Mouse (Mus musculus): ENCODE data around the gene Tmem53. TPM values are rescaled to one million over a fixed set of nuclear protein-coding genes. Genes with fewer than 3 reads are reported as not detected.
A peak's percentile ranks its signal among the peaks of the same experiment; 100 is the strongest.

Gene Tmem53
- polyA plus RNA-seq, 1 experiment from 2014 or later = 10.4 TPM

DNA sequence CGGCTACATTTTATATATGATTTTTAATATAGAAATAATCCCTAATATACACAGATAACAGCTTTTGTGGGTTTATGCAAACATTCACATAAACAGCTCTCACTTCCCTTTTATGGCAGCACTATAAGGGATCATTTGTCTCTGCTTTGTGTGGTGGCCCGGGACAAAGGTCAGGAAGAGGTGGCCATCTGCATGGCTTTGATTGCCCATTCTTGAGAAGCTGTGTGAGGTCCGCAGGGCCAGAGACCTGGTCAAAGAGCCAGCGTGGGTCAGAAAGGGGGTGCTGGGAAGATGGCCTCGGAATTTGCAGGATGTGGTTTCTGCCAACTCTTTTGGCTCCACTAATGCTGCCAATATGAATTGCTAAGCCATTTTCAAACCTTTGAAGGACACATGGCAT, 28.8 kb upstream of the Tmem53 start:
- no peak overlapping the region for H3K4me3 ChIP-seq (replicated peaks)
- no peak for ATAC-seq
- no peak overlapping the region for H3K9ac ChIP-seq (replicated peaks)

DNA sequence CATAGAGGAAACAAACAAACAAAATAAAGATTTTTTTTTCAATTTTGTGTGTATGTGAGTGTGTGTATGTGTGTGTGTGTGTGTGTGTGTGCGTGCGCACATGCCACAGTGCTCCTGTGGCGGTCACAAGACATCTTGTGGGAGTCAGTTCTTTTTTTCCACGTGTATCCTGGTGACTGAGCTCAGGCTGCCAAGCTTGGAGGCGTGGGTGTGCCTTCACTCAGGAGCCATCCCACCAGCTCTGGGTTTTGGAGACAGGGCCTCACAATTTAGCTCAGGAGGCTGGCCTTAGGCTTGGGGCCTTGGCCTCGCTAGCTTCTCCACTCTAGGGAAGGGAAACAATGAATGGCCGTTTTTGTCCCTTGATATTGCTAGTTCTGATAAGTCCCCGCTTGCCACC, 27.6 kb upstream of the Tmem53 start:
- Histone ChIP-seq H3K36me3 (no peaks in the 10 kb centered on the region), H3K4me3 (replicated peaks) (no peak overlapping the region), H3K9me3 (no peaks in the 10 kb centered on the region), H3K4me1 (replicated peaks) (no peaks in the 10 kb centered on the region), H3K27ac (no peak overlapping the region), H3K27me3 (no peaks in the 10 kb centered on the region), H3K9ac (replicated peaks) (no peak overlapping the region), H3K4me2 (replicated peaks) (no peak overlapping the region)
- WGBS = 79% methylated on average over 8 of the region's 8 CpGs
- no peak for ATAC-seq

More for the DNA sequence above, 28.8 kb upstream of the Tmem53 start:
- no peaks in the 10 kb centered on the region for H3K27me3 ChIP-seq
- H3K36me3 ChIP-seq = no peaks in the 10 kb centered on the region
- no peak overlapping the region for H3K4me2 ChIP-seq (replicated peaks)
- H3K4me1 ChIP-seq (replicated peaks) = no peaks in the 10 kb centered on the region
- no peak overlapping the region for H3K27ac ChIP-seq
- H3K9me3 ChIP-seq = no peaks in the 10 kb centered on the region
- 63% methylated on average over 5 of the region's 5 CpGs for WGBS

DNA sequence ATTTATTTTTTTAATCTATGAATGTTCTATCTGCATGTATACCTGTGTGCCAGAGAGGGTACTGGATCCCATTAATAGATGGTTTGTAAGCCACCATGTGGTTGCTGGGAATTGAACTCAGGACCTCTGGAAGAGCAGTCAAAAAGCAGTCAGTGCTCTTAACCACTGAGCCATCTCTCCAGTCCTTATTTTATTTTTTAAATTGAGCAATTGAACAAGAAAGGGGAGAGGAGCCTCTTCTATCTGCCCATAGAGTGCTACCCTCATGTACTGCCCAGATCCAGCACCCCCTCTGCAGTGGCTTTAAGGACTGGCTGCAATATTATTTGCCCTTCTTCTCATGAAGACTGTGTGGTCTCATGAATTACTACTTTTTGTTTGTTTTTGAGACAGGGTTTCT, 26.5 kb upstream of the Tmem53 start:
- no peaks in the 10 kb centered on the region for H3K4me1 ChIP-seq (replicated peaks)
- H3K4me3 ChIP-seq (replicated peaks) = no peak overlapping the region
- no peak overlapping the region for H3K27ac ChIP-seq
- no peak overlapping the region for H3K4me2 ChIP-seq (replicated peaks)
- H3K9ac ChIP-seq (replicated peaks) = no peak overlapping the region
- no peaks in the 10 kb centered on the region for H3K27me3 ChIP-seq
- no peaks in the 10 kb centered on the region for H3K9me3 ChIP-seq
- ATAC-seq = no peak
- no peaks in the 10 kb centered on the region for H3K36me3 ChIP-seq

DNA sequence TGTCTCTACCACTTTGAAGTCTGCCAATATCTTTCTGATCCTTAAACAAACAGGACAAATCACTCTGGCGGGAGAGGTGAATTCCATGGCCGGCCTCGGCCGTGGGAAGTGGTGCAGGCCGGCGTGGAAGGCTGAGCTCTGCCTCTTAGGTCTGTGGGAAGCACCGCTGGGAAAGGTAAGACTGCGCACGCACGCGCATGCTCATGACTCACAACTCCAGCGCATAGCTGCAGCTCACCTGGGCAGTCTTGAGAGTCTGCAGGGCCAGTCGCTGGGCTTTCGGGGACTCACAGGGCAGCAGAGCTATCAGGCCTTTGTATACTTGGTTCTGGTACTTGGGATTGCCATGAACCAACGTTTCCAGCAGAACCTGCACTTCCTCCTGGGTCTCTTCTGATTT, 22.2 kb upstream of the Tmem53 start:
- no peaks in the 10 kb centered on the region for H3K27me3 ChIP-seq
- H3K4me3 ChIP-seq (replicated peaks) = no peak overlapping the region
- no peaks in the 10 kb centered on the region for H3K4me1 ChIP-seq (replicated peaks)
- WGBS = 72% methylated on average over 15 of the region's 15 CpGs
- H3K4me2 ChIP-seq (replicated peaks) = no peak overlapping the region
- no peaks in the 10 kb centered on the region for H3K36me3 ChIP-seq
- no peaks in the 10 kb centered on the region for H3K9me3 ChIP-seq
- H3K27ac ChIP-seq = no peak overlapping the region
- ATAC-seq = no peak
- no peak overlapping the region for H3K9ac ChIP-seq (replicated peaks)

DNA sequence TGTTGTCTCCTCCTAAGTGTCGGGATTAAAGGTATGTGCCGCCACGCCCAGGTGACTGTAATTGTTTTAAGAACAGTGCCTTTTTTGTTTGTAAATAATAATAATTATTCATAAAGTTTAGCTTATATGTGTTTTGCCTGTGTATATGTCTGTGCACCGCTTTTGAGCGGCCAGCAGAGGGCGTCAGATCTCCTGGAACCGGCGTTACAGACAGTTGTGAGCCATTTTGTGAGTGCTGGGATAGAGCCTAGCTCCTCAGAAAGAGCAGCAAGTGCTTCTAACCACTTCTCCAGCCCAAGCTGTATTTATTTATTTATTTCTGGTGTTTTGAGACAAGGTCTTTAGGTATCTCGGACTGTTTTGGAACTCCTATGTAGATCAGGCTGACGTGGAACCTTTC, 21.4 kb upstream of the Tmem53 start:
- Histone ChIP-seq H3K36me3 (no peaks in the 10 kb centered on the region), H3K9ac (replicated peaks) (no peak overlapping the region), H3K4me3 (replicated peaks) (no peak overlapping the region), H3K9me3 (no peaks in the 10 kb centered on the region), H3K27ac (no peak overlapping the region), H3K27me3 (no peaks in the 10 kb centered on the region), H3K4me1 (replicated peaks) (no peaks in the 10 kb centered on the region), H3K4me2 (replicated peaks) (no peak overlapping the region)
- WGBS = 49% methylated on average over 10 of the region's 10 CpGs
- no peak for ATAC-seq

DNA sequence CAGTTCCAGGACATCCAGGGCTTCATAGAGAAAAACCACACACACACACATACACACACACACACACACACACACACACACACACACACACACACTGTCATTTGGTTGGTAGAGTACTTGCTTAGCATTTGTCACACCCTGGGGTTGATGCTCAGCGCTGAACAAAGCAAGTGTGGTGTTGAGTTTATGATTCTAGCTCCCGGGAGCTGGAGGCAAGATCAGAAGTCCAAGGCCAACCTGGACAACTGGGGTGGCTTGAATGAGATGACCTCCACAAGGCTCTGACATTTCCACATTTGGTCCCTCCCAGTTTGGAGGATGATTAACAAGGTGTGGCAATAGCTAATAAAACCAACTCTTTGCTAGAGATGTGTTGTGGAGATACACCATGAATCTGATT, 20.5 kb upstream of the Tmem53 start:
- Histone ChIP-seq H3K36me3 (no peaks in the 10 kb centered on the region), H3K9me3 (no peaks in the 10 kb centered on the region), H3K27ac (no peak overlapping the region), H3K4me2 (replicated peaks) (no peak overlapping the region), H3K9ac (replicated peaks) (no peak overlapping the region), H3K4me3 (replicated peaks) (no peak overlapping the region), H3K27me3 (no peaks in the 10 kb centered on the region), H3K4me1 (replicated peaks) (no peaks in the 10 kb centered on the region)
- WGBS = 88% methylated on average over 2 of the region's 2 CpGs
- no peak for ATAC-seq

DNA sequence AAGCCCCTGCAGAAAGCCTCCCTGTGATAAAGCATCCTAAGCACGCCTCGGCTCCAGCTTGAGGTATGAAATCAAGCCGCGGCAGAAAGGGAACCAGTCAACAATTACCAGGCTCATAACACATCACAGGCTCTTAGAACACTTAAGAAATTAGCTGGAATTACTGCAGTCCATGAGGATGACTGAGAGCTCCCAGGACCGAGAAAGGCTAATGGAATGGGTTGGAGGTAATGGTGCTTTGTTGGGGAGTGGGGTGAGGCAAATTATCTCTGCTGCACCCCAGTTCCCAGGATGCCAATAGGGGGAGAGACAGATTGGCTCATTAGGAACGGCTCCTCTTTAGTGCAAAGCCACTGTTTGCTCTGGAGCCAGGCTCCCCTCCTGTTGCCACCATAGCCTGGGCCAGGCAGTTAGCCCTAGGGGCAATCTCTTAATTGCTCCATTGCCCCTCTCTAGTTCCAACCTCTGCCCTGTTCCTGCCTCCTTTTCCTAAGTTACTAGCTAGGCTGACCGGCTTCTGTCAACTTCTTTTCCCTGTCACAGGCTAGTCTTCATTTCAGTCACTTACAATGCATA, 17.5 kb upstream of the Tmem53 start:
- 75% methylated on average over 7 of the region's 7 CpGs for WGBS

DNA sequence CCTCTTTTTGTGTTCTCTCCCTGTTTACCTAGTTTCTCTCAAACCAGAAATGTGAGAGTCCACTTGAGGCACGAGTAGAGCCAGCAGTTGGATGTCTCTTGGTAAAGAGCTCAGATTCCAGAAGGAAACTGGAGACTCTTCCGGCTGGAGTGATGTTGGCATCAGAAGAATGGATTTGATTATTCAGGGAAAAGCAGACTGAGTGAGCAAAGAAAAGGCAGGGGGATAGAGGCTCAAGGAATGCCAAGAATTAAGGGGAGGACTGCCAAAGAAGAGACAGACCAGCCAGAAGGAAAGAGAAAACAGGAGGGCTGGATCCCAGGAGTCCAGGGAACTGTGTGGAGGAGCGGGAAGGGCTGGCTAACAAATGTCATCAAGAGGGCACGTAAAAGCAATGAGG, 15.9 kb upstream of the Tmem53 start:
- H3K27ac ChIP-seq = no peak overlapping the region
- H3K36me3 ChIP-seq = no peaks in the 10 kb centered on the region
- no peaks in the 10 kb centered on the region for H3K9me3 ChIP-seq
- H3K27me3 ChIP-seq = no peaks in the 10 kb centered on the region
- no peak overlapping the region for H3K4me3 ChIP-seq (replicated peaks)
- H3K4me1 ChIP-seq (replicated peaks) = no peaks in the 10 kb centered on the region
- 68% methylated on average over 4 of the region's 4 CpGs for WGBS
- no peak for ATAC-seq
- H3K9ac ChIP-seq (replicated peaks) = no peak overlapping the region
- no peak overlapping the region for H3K4me2 ChIP-seq (replicated peaks)

More for the DNA sequence above, 17.5 kb upstream of the Tmem53 start:
- H3K4me3 ChIP-seq (replicated peaks) = no peak overlapping the region
- no peak overlapping the region for H3K4me2 ChIP-seq (replicated peaks)
- no peaks in the 10 kb centered on the region for H3K9me3 ChIP-seq
- H3K9ac ChIP-seq (replicated peaks) = no peak overlapping the region; the same call in 1 of the 2 replicates
- no peaks in the 10 kb centered on the region for H3K27me3 ChIP-seq
- H3K36me3 ChIP-seq = no peaks in the 10 kb centered on the region
- no peak for ATAC-seq
- H3K27ac ChIP-seq = no peak overlapping the region
- H3K4me1 ChIP-seq (replicated peaks) = no peaks in the 10 kb centered on the region

DNA sequence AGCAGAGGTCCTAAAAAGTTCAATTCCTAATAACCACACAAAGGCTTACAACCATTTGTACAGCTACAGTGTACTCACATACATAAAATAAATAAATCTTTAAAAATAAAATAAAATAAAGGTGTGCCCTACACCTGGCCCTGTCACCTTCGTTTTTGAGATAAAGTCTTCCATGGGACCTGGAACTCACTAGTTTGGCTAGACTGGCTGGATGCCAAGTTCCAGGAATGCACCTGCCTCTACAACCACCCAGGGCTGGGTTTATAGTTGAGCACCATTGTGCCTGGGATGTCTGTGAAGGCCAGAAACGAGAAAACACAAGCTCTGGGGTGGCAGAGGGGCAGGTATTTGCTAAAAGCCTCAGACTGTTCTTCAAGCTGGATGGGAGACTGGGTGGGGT, 12.6 kb upstream of the Tmem53 start:
- no peak for ATAC-seq
- Histone ChIP-seq H3K9ac (replicated peaks) (no peak overlapping the region), H3K9me3 (no peaks in the 10 kb centered on the region), H3K27ac (no peak overlapping the region), H3K4me2 (replicated peaks) (no peak overlapping the region), H3K4me3 (replicated peaks) (no peak overlapping the region), H3K27me3 (no peaks in the 10 kb centered on the region), H3K4me1 (replicated peaks) (no peaks in the 10 kb centered on the region), H3K36me3 (no peaks in the 10 kb centered on the region)
- WGBS = 59% methylated on average over 2 of the region's 2 CpGs

DNA sequence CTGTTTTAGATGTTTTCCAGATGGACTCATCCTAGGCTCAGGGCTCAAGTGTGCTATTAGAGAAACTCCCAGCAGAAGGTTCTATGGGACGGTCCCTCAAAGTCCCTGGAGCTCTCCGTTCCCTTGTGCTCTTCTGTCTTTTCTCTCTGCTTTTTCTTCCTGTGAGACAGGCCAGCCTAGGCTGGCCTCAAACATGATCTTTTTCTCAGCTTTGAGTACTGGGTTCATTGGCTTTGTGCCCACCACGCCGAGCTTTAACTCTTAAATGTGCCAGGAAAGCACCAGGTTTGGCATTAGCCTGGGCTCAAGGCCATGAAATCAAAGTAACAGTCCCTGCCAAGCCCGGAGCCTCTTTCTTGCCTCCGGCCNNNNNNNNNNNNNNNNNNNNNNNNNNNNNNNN, 10.9 kb upstream of the Tmem53 start:
- 80% methylated on average over 6 of the region's 6 CpGs for WGBS
- Histone ChIP-seq H3K27me3 (no peaks in the 10 kb centered on the region), H3K36me3 (no peaks in the 10 kb centered on the region), H3K9ac (replicated peaks) (no peak overlapping the region), H3K4me3 (replicated peaks) (no peak overlapping the region), H3K9me3 (no peaks in the 10 kb centered on the region), H3K27ac (no peak overlapping the region), H3K4me1 (replicated peaks) (no peaks in the 10 kb centered on the region), H3K4me2 (replicated peaks) (no peak overlapping the region)
- ATAC-seq = no peak

DNA sequence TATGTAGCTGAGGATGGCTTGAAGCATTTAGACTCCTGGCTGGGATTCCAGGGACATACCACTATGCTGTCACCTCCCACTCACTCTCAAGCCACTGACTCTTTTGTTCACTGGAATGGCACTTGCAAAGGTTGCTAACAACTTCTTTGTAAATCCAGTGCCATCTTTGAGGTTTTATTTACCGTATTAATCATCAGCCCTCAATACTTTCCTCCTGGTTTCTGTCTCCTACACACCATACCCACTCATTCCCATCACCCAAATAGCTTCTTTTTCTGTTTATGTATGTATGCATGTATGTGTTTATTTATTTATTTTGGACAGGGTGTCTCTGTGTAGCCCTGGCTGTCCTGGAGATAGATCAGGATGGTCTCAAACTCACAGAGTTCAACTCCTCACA, 769 bp upstream of the Tmem53 start:
- Histone ChIP-seq H3K27me3 (peaks cover 10% of the 10 kb centered on the region; the same call in 1 of the 2 replicates), H3K4me3 (replicated peaks) (no peak overlapping the region), H3K4me2 (replicated peaks) (peak overlapping the region; percentile 56; the same call in 1 of the 2 replicates), H3K27ac (no peak overlapping the region), H3K9me3 (no peaks in the 10 kb centered on the region), H3K36me3 (no peaks in the 10 kb centered on the region), H3K9ac (replicated peaks) (no peak overlapping the region), H3K4me1 (replicated peaks) (peaks cover 16% of the 10 kb centered on the region)
- no peak for ATAC-seq
- 74% methylated on average over 1 of the region's 1 CpGs for WGBS

DNA sequence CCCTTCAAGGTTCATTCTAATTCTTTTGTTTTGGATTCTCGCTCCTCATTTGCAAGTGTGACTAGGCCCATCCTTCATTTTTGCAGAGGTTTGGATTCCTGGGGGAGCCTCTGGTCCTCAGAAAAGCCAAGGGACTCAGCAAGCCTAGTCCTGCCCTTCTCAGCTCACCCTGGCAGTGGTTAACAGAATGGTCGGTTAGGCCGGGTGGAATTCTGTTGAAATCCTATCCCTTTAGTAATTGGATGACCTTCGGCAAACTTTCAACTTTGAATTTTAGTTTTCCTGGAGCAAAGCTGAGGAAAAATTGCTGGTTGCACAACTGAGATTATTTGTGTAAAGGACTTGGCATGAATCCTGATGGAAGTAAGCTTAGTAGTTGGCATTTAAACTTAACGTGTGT, 600 bp downstream of the Tmem53 start:
- 26% methylated on average over 5 of the region's 5 CpGs for WGBS
- peak; percentile 51 for ATAC-seq

DNA sequence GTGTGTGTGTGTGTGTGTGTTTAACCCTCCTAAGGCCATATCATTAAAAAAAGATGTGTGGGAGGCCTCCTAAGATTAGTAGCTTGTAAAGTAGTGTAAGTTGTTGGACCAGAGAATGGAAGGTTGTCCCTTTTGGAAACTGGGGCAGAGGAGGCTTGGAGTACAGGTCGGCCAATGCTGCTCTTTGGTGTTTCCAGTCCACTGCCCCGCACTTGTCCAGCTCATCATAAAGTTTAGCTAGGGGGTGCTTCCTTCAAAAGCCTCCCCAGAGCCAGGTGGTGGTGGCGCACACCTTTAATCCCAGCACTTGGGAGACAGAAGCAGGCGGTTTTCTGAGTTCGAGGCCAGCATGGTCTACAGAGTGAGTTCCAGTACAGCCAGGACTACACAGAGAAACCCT, 1.0 kb downstream of the Tmem53 start:
- H3K4me1 ChIP-seq (replicated peaks) = peaks cover 16% of the 10 kb centered on the region
- WGBS = 92% methylated on average over 5 of the region's 5 CpGs

More for the DNA sequence above, 600 bp downstream of the Tmem53 start:
- peak overlapping the region; percentile 66 for H3K9ac ChIP-seq (replicated peaks)
- H3K9me3 ChIP-seq = no peaks in the 10 kb centered on the region
- H3K27me3 ChIP-seq = peaks cover 10% of the 10 kb centered on the region; the same call in 1 of the 2 replicates
- no peaks in the 10 kb centered on the region for H3K36me3 ChIP-seq
- peaks cover 16% of the 10 kb centered on the region for H3K4me1 ChIP-seq (replicated peaks)
- H3K4me3 ChIP-seq (replicated peaks) = peak overlapping the region; percentile 63
- H3K4me2 ChIP-seq (replicated peaks) = peak overlapping the region; percentile 56
- H3K27ac ChIP-seq = peak overlapping the region; percentile 65

More for the DNA sequence above, 1.0 kb downstream of the Tmem53 start:
- ATAC-seq = no peak
- Histone ChIP-seq H3K36me3 (no peaks in the 10 kb centered on the region), H3K4me3 (replicated peaks) (peak overlapping the region; percentile 63), H3K9ac (replicated peaks) (no peak overlapping the region), H3K9me3 (no peaks in the 10 kb centered on the region), H3K27ac (no peak overlapping the region), H3K4me2 (replicated peaks) (peak overlapping the region; percentile 56), H3K27me3 (peaks cover 10% of the 10 kb centered on the region; the same call in 1 of the 2 replicates)

Data from midbrain, embryonic 13.5 days (tissue).